Mouse (Mus musculus): ENCODE data around the gene Wdr4. TPM values are rescaled to one million over a fixed set of nuclear protein-coding genes. Genes with fewer than 3 reads are reported as not detected.

Gene Wdr4
- 38.3 and 41.4 TPM in 2 replicates for polyA plus RNA-seq (2015; fragmentation: Nextera tagmentation; extraction: Ambion mirVana)

DNA sequence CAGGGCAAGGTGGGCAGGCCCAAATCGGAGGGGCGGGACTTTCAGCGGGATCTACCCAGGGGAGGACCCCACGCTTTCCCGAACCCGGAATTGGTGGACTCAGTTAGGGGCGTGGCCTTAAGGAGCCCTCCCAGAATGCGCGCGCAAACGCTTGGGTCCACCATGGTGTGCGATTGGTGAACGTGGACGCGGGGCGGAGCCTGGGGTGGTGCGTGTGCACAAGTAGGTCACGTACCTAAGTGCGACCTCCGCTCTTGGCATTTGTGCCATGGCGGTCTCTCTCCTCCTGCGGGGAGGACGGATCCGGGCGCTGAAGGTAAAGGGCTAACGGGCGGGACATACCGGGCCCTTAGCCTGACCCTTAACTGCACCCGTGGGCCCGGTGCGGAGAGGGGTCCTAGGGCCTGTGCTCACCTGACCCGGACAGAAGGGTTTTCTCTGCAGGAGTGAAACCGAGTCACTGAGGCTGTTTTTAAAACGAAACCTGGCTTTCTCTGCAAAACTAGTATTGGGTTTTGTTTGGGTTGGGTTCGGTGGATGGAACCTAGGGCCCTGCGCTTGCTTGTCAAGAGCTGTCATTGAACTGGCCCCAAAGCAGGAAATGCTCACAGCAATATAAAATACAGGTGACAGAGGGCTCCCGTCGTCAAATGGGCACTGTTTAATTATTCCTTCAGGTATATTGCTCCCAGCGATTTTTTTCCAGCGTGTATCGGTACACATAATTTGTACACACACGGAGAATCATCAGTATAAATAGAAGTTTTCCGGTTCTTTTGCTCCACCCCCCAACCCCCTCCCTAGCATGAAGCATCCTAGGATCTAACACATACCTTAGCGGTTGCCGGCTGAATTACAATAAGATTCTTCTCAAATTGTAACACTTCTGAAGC, at the start of gene Wdr4, which contains the start of gene Ndufv3:
Gene Wdr4 (minus strand): TSS at position 35 of the 893 bp plus-strand sequence.
Gene Ndufv3 (plus strand): TSS at position 170 of the 893 bp plus-strand sequence.
- H3K4me1 ChIP-seq, result peaks cover 19% of the 10 kb centered on the region
- peak within 1 kb of the TSS; percentile 79 for H3K27ac ChIP-seq
- H3K4me2 ChIP-seq (replicated peaks), result peak within 1 kb of the TSS; percentile 82
- under 1% methylated on average over 45 of the region's 45 CpGs for WGBS
- no peaks in the 10 kb centered on the region for H3K9me3 ChIP-seq
- peak; percentile 98 for ATAC-seq (ENCODE audit: low FRiP score, low read depth)
- peak within 1 kb of the TSS; percentile 74 for H3K9ac ChIP-seq
- peak within 1 kb of the TSS; percentile 84 for H3K4me3 ChIP-seq
- no peaks in the 10 kb centered on the region for H3K27me3 ChIP-seq
- peaks cover 24% of the 10 kb centered on the region for H3K36me3 ChIP-seq

DNA sequence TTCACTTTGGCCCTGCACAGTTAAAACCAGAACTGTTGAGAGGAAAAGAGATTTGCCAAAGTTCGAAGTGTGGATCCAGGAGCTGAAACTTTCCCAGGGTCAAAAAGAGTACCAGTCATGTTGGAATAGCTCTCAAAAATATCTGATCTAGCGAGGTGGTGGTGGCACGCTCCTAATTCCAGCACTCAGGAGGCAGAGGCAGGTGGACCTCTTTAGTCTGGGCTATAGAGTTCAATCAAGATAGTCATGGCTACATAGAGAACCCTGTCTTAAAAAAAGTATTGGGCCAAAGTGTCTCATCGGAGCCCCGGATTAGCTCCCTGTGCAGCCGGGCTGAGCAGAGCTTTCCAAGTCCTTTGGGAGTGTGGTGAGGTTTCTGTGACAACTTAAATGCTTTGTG, 46.5 kb upstream of the Wdr4 start:
- Histone ChIP-seq H3K9ac (peak overlapping the region; percentile 93), H3K4me3 (peak overlapping the region; percentile 83), H3K9me3 (no peaks in the 10 kb centered on the region), H3K4me1 (peaks cover 32% of the 10 kb centered on the region), H3K27me3 (no peaks in the 10 kb centered on the region), H3K36me3 (no peaks in the 10 kb centered on the region; the same call in 1 of the 2 replicates), H3K27ac (peak overlapping the region; percentile 96), H3K4me2 (replicated peaks) (peak overlapping the region; percentile 88)
- 69% methylated on average over 6 of the region's 6 CpGs for WGBS
- no peak for ATAC-seq (ENCODE audit: low FRiP score, low read depth)

DNA sequence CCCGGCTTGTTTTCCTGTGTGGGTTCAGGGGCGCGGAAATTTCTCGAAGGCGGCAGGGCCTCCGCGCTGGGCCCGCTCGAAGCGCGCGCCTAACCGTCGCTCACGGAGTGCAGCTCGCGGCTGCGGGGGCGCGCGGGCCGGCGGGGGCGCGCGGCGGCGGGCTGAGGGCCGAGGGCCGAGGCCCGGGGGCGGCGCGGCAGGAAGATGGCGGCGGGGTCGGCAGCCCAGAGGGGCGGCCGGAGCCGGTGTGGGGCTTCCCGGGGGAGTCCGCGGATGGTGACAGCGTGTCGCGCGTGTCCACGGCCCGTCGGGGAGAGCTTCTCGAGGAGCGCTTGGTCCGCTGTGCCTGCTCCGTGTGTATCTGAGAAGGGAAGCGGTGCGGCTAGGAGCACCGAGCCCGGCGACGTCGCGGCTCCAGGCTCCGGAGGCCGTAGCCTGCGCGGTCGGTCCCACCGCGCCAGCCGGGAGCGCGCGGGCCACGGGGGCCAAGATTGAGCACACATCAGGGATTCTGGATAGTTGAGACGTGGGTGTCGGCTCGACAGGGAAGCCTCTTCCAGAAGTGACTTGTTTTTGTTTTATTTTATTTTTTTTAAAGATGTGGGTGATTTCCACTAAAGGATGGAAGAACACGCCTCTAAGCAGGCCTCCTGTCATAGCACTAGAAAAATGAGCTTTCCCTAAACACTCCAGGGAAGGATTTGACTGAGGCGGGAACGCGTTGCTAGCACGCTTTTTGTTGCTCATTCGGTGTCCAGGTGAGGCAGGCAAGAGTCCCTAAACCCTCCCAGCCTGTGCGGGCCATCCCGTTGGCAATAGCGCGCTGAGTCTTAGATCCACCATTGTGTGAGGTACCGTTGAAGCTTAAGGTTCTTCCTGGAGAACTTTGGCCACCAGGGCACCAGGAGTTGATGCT, 45.6 kb upstream of the Wdr4 start:
- peak; percentile 45 for ATAC-seq (ENCODE audit: low FRiP score, low read depth)
- peak overlapping the region; percentile 93 for H3K9ac ChIP-seq
- peak overlapping the region; percentile 88 for H3K4me2 ChIP-seq (replicated peaks)
- peaks cover 32% of the 10 kb centered on the region for H3K4me1 ChIP-seq
- H3K36me3 ChIP-seq, result no peaks in the 10 kb centered on the region; the same call in 1 of the 2 replicates
- peak overlapping the region; percentile 96 for H3K27ac ChIP-seq
- H3K4me3 ChIP-seq, result peak overlapping the region; percentile 83
- no peaks in the 10 kb centered on the region for H3K27me3 ChIP-seq
- no peaks in the 10 kb centered on the region for H3K9me3 ChIP-seq
- WGBS, result under 1% methylated on average over 76 of the region's 88 CpGs

DNA sequence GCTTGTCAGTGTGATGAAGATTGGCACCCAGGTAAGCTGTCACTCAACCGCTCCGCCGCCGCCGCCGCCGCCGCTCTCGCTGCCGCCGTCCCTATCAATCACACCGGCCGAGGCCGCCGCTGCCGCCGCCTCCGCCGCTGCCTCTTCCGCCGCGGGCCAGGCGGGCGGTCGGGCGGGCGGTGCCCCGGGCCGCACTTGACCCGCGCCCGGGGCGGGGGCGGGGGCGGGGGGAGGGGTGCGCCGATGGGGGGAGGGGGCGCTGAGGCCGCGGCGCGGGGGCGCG, 45.0 kb upstream of the Wdr4 start:
- Histone ChIP-seq H3K4me1 (peaks cover 32% of the 10 kb centered on the region), H3K9ac (peak overlapping the region; percentile 93), H3K4me2 (replicated peaks) (peak overlapping the region; percentile 88), H3K27ac (peak overlapping the region; percentile 96), H3K36me3 (no peaks in the 10 kb centered on the region; the same call in 1 of the 2 replicates), H3K9me3 (no peaks in the 10 kb centered on the region), H3K27me3 (no peaks in the 10 kb centered on the region), H3K4me3 (peak overlapping the region; percentile 83)
- WGBS, result 7% methylated on average over 3 of the region's 44 CpGs
- no peak for ATAC-seq (ENCODE audit: low FRiP score, low read depth)

DNA sequence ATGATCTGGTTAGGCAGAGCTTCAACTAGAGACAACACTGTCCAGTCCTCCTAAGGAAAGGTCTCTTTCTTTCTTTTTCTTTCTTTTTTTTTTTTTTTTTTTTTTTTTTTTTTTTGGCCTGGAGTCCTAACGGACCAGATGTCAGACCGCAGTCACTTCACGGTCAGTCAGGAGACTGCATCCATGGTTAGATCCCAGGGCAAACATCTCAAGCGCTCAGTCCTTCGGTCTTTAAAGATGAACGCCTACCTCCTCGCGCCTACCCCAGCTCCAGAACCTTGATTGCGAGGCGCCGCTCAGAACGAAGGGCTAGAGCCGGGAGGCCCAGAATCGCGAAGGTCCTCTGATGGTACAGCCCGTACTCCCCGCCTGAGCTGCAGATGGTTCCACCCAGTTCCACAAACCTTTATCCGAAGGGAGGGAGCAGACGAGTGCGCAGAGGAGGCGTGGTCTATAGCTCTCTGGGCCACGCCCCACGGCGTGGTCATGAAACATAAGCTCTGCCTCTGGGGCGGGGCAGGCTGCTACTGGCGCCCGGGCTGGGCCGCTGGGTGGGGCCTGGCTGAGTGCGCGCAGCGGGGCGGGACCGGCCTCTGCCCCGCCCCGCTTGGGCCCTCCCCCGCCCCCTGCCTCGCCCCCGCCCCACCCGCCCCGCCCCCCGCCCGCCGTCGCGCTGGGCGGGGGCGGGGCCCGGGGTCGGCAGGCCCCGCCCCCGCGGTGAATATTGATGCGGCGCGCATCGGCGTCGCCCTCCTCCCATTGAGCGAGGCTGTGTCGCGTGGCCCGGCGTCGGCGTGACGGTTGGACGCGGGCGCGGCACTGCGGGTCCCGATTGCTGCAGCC, 44.5 kb upstream of the Wdr4 start, which contains the start of gene Pknox1:
Gene Pknox1 (plus strand): TSS at position 720 of the 843 bp plus-strand sequence.
- H3K27me3 ChIP-seq, result no peaks in the 10 kb centered on the region
- H3K36me3 ChIP-seq, result no peaks in the 10 kb centered on the region; the same call in 1 of the 2 replicates
- ATAC-seq (ENCODE audit: low FRiP score, low read depth), result peak; percentile 94
- peak within 1 kb of the TSS; percentile 93 for H3K9ac ChIP-seq
- H3K4me2 ChIP-seq (replicated peaks), result peak within 1 kb of the TSS; percentile 88
- H3K27ac ChIP-seq, result peak within 1 kb of the TSS; percentile 96
- WGBS, result under 1% methylated on average over 54 of the region's 72 CpGs
- peaks cover 36% of the 10 kb centered on the region for H3K4me1 ChIP-seq
- H3K9me3 ChIP-seq, result no peaks in the 10 kb centered on the region
- peak within 1 kb of the TSS; percentile 83 for H3K4me3 ChIP-seq

DNA sequence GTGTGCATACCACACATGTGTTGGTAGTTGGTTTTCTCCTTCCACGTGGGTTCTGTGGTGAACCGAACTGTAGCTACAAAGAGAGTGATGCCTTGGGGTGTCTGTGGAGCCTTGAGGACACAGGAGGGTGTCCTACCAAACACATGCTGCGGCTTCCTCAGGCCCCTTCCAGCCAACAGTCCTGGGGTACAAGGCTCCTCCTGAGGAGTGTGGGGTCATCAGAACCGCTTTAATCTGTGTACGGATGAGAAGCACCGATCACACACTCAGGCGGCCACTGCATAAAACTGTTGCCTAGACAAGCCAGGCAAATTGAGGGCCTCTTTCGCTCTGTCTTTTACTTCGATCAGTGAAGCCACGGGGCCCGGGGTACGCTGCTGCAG, 43.8 kb upstream of the Wdr4 start:
- WGBS, result 23% methylated on average over 12 of the region's 12 CpGs
- no peak for ATAC-seq (ENCODE audit: low FRiP score, low read depth)
- H3K27me3 ChIP-seq, result no peaks in the 10 kb centered on the region
- H3K4me3 ChIP-seq, result peak overlapping the region; percentile 44
- H3K27ac ChIP-seq, result peak overlapping the region; percentile 93
- H3K36me3 ChIP-seq, result no peaks in the 10 kb centered on the region
- peaks cover 39% of the 10 kb centered on the region for H3K4me1 ChIP-seq
- H3K9ac ChIP-seq, result peak overlapping the region; percentile 73
- peak overlapping the region; percentile 67 for H3K4me2 ChIP-seq (replicated peaks)
- no peaks in the 10 kb centered on the region for H3K9me3 ChIP-seq

DNA sequence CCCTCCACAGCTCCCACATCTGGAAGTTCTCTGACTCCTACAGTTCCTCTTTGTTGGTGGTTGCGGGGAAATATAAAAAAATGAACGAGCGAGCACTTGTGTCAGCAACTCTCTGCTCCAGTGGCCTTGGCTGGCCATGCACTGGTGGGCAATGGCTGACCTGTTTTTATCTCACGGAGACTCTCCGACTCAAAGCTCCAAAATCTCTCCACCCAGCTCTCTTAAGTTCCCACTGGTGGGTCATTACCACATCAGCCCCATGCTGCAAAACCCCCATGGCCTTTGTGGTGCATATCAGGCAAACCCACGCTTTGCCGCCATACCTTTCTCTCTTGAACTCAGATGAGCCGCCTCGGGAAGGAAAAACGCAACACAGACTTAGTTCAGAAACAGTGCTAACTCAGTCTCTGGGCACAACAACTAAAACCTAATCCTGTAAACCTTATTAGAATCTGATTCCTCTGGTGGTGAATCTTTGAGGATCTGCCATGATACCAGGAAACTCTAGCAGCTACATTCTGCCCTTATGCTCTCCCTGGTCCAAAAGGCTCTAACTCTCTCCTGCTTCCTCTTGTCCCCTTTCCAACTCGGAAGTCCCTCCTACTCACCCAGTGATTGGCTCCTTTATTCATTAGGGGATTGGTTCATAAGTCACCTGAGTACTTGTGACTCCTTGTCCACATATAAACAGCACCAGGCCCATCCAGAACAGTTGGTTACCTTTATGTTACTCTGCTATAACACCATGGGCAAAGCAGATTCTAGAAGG, 39.4 kb upstream of the Wdr4 start:
- H3K4me3 ChIP-seq, result no peak overlapping the region
- peak overlapping the region; percentile 22; the same call in 1 of the 2 replicates for H3K27ac ChIP-seq
- no peaks in the 10 kb centered on the region for H3K36me3 ChIP-seq
- H3K4me1 ChIP-seq, result peaks cover 32% of the 10 kb centered on the region
- H3K9ac ChIP-seq, result no peak overlapping the region
- no peaks in the 10 kb centered on the region for H3K9me3 ChIP-seq
- no peak for ATAC-seq (ENCODE audit: low FRiP score, low read depth)
- no peaks in the 10 kb centered on the region for H3K27me3 ChIP-seq
- 81% methylated on average over 11 of the region's 11 CpGs for WGBS
- H3K4me2 ChIP-seq (replicated peaks), result no peak overlapping the region

DNA sequence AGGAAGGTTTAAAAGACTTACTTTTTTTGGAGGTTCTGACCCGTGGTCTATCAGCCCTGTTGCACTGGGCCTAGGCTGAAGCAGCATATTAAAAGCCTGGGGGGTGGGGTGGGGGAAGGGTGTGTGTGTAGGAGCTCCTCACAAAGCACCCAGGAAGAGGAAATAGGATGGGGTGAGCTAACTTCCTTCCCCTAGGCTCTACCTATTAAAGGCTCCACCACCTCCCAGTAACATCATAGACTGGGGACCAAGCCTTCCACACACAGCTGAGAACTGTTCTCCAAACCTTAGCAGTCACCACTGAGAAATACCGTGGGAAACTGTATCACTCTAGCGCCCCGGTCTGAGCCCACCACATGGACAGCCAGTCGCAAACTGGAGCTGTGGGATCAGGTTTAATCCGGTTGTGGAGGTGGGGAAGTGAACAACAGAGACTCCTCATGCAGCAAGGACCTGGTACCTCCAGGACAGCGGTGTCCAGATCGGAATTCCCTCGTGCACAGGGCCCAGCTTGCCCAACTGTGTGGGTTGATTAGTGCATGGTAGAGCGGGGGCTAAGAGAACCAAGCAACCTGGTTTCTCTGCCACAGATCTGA, 38.3 kb upstream of the Wdr4 start:
- Histone ChIP-seq H3K4me2 (replicated peaks) (peak overlapping the region; percentile 30), H3K4me1 (peaks cover 25% of the 10 kb centered on the region), H3K4me3 (no peak overlapping the region), H3K27ac (peak overlapping the region; percentile 77; the same call in 1 of the 2 replicates), H3K36me3 (no peaks in the 10 kb centered on the region), H3K9ac (peak overlapping the region; percentile 19; the same call in 1 of the 2 replicates), H3K27me3 (no peaks in the 10 kb centered on the region), H3K9me3 (no peaks in the 10 kb centered on the region)
- 47% methylated on average over 10 of the region's 10 CpGs for WGBS
- peak; percentile 33 for ATAC-seq (ENCODE audit: low FRiP score, low read depth)

DNA sequence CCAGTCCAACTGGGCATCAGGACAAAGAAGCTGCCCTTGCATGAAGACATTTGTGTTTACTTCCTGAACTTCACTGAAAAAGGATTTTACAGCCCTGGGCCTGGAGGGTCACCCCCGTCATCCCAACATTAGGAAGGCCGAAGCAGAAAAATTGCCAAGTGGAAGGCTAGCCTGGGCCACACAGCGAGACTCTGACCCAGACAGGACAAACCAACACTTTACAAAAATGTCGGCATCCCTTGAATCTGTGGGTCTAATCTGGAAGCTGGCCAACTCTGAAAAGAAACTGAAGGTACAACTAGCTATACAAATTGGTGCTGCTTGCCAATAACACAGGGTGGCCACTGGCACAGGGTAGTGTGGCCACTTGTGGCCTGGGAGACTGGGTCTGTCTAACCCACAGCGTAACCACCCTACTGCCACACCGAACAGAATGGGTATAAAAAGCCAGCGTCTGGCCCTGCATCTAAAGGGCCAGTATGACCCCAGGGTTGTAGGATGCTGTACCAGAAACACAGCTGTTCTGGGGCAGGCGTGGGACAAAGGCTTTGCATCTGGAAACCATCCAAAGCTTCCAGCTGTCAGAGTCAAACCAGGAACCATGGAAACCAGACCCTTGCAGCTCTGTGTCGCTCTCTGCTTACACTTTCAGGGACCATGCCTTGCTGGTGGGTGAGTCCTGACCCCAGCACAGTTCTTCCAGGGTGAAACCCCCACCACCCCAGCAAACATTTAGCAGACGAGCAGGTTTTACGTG, 37.5 kb upstream of the Wdr4 start:
- Histone ChIP-seq H3K4me1 (peaks cover 25% of the 10 kb centered on the region), H3K9ac (no peak overlapping the region; the same call in 1 of the 2 replicates), H3K4me3 (no peak overlapping the region), H3K4me2 (replicated peaks) (peak overlapping the region; percentile 30), H3K9me3 (no peaks in the 10 kb centered on the region), H3K36me3 (no peaks in the 10 kb centered on the region), H3K27me3 (no peaks in the 10 kb centered on the region), H3K27ac (peak overlapping the region; percentile 77; the same call in 1 of the 2 replicates)
- WGBS, result 28% methylated on average over 11 of the region's 11 CpGs
- peak; percentile 89 for ATAC-seq (ENCODE audit: low FRiP score, low read depth)

DNA sequence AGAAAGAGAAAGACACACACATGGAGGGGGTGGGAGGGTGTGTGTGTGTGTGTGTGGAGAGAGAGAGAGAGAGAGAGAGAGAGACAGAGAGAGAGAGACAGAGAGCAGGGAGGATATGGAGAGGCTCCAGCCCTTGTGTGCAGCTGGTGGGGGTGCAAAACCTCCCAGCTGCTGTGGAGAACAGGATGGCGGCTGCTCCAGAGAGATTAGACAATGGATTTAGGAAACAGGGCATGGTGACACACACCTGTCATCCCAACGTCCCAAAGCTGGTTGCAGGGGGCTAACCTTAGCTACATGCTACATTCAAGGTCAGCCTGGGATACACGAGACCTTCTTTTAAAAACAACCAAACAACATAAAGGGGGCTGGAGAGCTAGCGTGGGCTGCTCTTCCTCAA, 36.5 kb upstream of the Wdr4 start:
- H3K4me3 ChIP-seq, result no peak overlapping the region
- no peaks in the 10 kb centered on the region for H3K9me3 ChIP-seq
- no peak overlapping the region for H3K4me2 ChIP-seq (replicated peaks)
- ATAC-seq (ENCODE audit: low FRiP score, low read depth), result no peak
- peaks cover 25% of the 10 kb centered on the region for H3K4me1 ChIP-seq
- H3K36me3 ChIP-seq, result no peaks in the 10 kb centered on the region
- H3K27ac ChIP-seq, result no peak overlapping the region
- WGBS, result 70% methylated on average over 4 of the region's 4 CpGs
- no peaks in the 10 kb centered on the region for H3K27me3 ChIP-seq
- H3K9ac ChIP-seq, result no peak overlapping the region

Data from limb, embryonic 13.5 days (tissue).